Comparison of ENCODE assay signal across 9 mouse cellular contexts in genomic region chr11:4451116-4451515, GRCm38 (mm10). TPM values are rescaled to one million over a fixed set of nuclear protein-coding genes. Genes with fewer than 3 reads are reported as not detected.
A peak's percentile ranks its signal among the peaks of the same experiment; 100 is the strongest.
DNase-seq lines count a peak whose midpoint lies in the region; ATAC-seq and TF ChIP-seq lines count a peak whose summit lies in the region.
"Had no signal": no experiment of that assay in that cellular context is flagged by ENCODE, and none has a peak within 500 bp of the region (broad histone marks: within the 10 kb centered on the region; RNA-seq: fewer than 3 reads in every experiment).

No protein-coding gene starts in this region.

- peak; percentile 79 for DNase-seq in hindbrain, embryonic 11.5 days (ENCODE audit: low spot score)
- DNase-seq in MEL (ENCODE audit: low read depth, low spot score): peak; percentile 84
- DNase-seq in cerebellum, postnatal 25 days: peak; percentile 50 to 71
- DNase-seq in heart, postnatal 4 days: peak; percentile 70
- DNase-seq in left cerebral cortex, postnatal 25 days (ENCODE audit: low spot score in 2 of 2): peak; percentile 46 to 70
- DNase-seq in thymus, postnatal 10 days (ENCODE audit: low spot score in 2 of 2): peak; percentile 29 to 74

- H3K27ac ChIP-seq in hindbrain, embryonic 11.5 days (ENCODE audit: low read depth, low read length): no peak overlapping the region
- H3K27ac ChIP-seq in hindbrain, embryonic 12.5 days: no peak overlapping the region
- no peak overlapping the region for H3K27ac ChIP-seq in MEL (ENCODE audit: control insufficient read depth, low read depth, low read length)
- H3K27ac ChIP-seq: neural tube, embryonic 13.5 days had no signal

- TF ChIP-seq CTCF in MEL (IDR thresholded peaks at IDR 0.05 in 2 of 3, conservative IDR thresholded peaks at IDR 0.05 in 1 of 3; ENCODE audit: control insufficient read depth in 1 of 3, insufficient read depth in 1 of 3, low read depth in 2 of 3, low read length in 3 of 3, poor library complexity in 1 of 3, severe bottlenecking in 1 of 3): peak; percentile 93 to 98 (median 95)

- intact Hi-C loops in left cerebral cortex, postnatal 25 days (cut with DNase I): no loop called here

- no peak for TF ChIP-seq POLR2A in MEL (IDR thresholded peaks at IDR 0.05; ENCODE audit: control insufficient read depth in 1 of 2, insufficient read depth in 1 of 2, low read depth in 1 of 2, low read length in 2 of 2, poor library complexity in 1 of 2)

- no peaks in the 10 kb centered on the region for H3K4me1 ChIP-seq in hindbrain, embryonic 11.5 days (replicated peaks; ENCODE audit: control insufficient read depth, insufficient read depth, low read length)
- H3K4me1 ChIP-seq in hindbrain, embryonic 12.5 days: no peaks in the 10 kb centered on the region
- no peaks in the 10 kb centered on the region for H3K4me1 ChIP-seq in MEL (ENCODE audit: control insufficient read depth in 1 of 2, insufficient read depth in 2 of 2, low read length in 2 of 2)
- H3K4me1 ChIP-seq: neural tube, embryonic 13.5 days had no signal

- TF ChIP-seq RAD21 in MEL (IDR thresholded peaks at IDR 0.05; ENCODE audit: low read depth, low read length): peak; percentile 85

- TF ChIP-seq EP300 in MEL (IDR thresholded peaks at IDR 0.05; ENCODE audit: low read depth in 1 of 2, low read length in 2 of 2): no peak

- no peaks in the 10 kb centered on the region for H3K36me3 ChIP-seq in hindbrain, embryonic 11.5 days (ENCODE audit: control insufficient read depth, insufficient read depth, low read length)
- H3K36me3 ChIP-seq in hindbrain, embryonic 12.5 days: no peaks in the 10 kb centered on the region
- H3K36me3 ChIP-seq in MEL (ENCODE audit: control insufficient read depth in 1 of 2, insufficient read depth in 2 of 2, low read length in 2 of 2): no peaks in the 10 kb centered on the region
- H3K36me3 ChIP-seq: neural tube, embryonic 13.5 days had no signal

- ATAC-seq in hindbrain, embryonic 11.5 days (ENCODE audit: low FRiP score): no peak
- no peak for ATAC-seq in hindbrain, embryonic 12.5 days (ENCODE audit: low FRiP score)
- peak; percentile 61 for ATAC-seq in monocyte, adult 5-6 weeks (replicated peaks; ENCODE audit: insufficient number of reproducible peaks, low FRiP score, low TSS enrichment, poor library complexity, severe bottlenecking)

- H3K9ac ChIP-seq in hindbrain, embryonic 11.5 days (ENCODE audit: low read depth, low read length): no peak overlapping the region
- no peak overlapping the region for H3K9ac ChIP-seq in hindbrain, embryonic 12.5 days
- no peak overlapping the region for H3K9ac ChIP-seq in MEL (ENCODE audit: control insufficient read depth, low read depth, low read length, poor library complexity, severe bottlenecking)
- H3K9ac ChIP-seq: neural tube, embryonic 13.5 days had no signal

- H3K27me3 ChIP-seq in hindbrain, embryonic 11.5 days (ENCODE audit: control insufficient read depth, insufficient read depth, low read length): no peaks in the 10 kb centered on the region
- H3K27me3 ChIP-seq in hindbrain, embryonic 12.5 days: no peaks in the 10 kb centered on the region
- H3K27me3 ChIP-seq in MEL (ENCODE audit: control insufficient read depth in 1 of 2, insufficient read depth in 2 of 2, low read length in 2 of 2): peaks cover 4 to 5% of the 10 kb centered on the region in 2 experiments
- H3K27me3 ChIP-seq: neural tube, embryonic 13.5 days had no signal

- H3K9me3 ChIP-seq in hindbrain, embryonic 11.5 days (ENCODE audit: control insufficient read depth, low read length): no peaks in the 10 kb centered on the region
- H3K9me3 ChIP-seq in hindbrain, embryonic 12.5 days (replicated peaks): no peaks in the 10 kb centered on the region
- no peaks in the 10 kb centered on the region for H3K9me3 ChIP-seq in MEL (replicated peaks; ENCODE audit: insufficient read depth, low read length)
- H3K9me3 ChIP-seq: neural tube, embryonic 13.5 days had no signal

- no peak overlapping the region for H3K4me2 ChIP-seq in hindbrain, embryonic 11.5 days (replicated peaks; ENCODE audit: low read depth, low read length)
- no peak overlapping the region for H3K4me2 ChIP-seq in hindbrain, embryonic 12.5 days (replicated peaks)
- H3K4me2 ChIP-seq: neural tube, embryonic 13.5 days had no signal

- WGBS in hindbrain, embryonic 11.5 days: 22% methylated on average over 9 of the region's 9 CpGs
- WGBS in hindbrain, embryonic 12.5 days: 21% methylated on average over 9 of the region's 9 CpGs

- H3K4me3 ChIP-seq in hindbrain, embryonic 11.5 days (ENCODE audit: low read depth, low read length): no peak overlapping the region
- H3K4me3 ChIP-seq in hindbrain, embryonic 12.5 days: no peak overlapping the region
- H3K4me3 ChIP-seq in MEL (ENCODE audit: control insufficient read depth in 1 of 2, insufficient read depth in 1 of 2, low read depth in 2 of 2, low read length in 2 of 2): no peak overlapping the region
- H3K4me3 ChIP-seq: neural tube, embryonic 13.5 days had no signal

- H3K79me2 ChIP-seq in MEL (ENCODE audit: control insufficient read depth, insufficient read depth, low read length, poor library complexity): no peaks in the 10 kb centered on the region

TF ChIP-seq in MEL, 35 proteins besides CTCF, POLR2A, EP300 and RAD21:
- 0 out of 2 replicates have a peak, but pooled peaks have one; percentile 26 for TF ChIP-seq JUND (IDR thresholded peaks at IDR 0.05; ENCODE audit: low read depth, low read length)
- no peak for TF ChIP-seq E2F4 (IDR thresholded peaks at IDR 0.05; ENCODE audit: borderline replicate concordance, low read depth, low read length)
- peak; percentile 34; the same call in 1 of the 2 replicates for TF ChIP-seq MAZ (IDR thresholded peaks at IDR 0.05; ENCODE audit: low read depth, low read length)
- TF ChIP-seq ZC3H11A (IDR thresholded peaks at IDR 0.05; ENCODE audit: low read depth, low read length): peak; percentile 92
- no peak for TF ChIP-seq TAL1 (IDR thresholded peaks at IDR 0.05; ENCODE audit: low read length)
- TF ChIP-seq KAT2A (conservative IDR thresholded peaks at IDR 0.05; ENCODE audit: low read depth, low read length): no peak
- TF ChIP-seq ZNF384 (IDR thresholded peaks at IDR 0.05; ENCODE audit: low read depth, low read length): no peak
- TF ChIP-seq MAX (IDR thresholded peaks at IDR 0.05; ENCODE audit: low read length): peak; percentile 43; the same call in 1 of the 2 replicates
- TF ChIP-seq GABPA (IDR thresholded peaks at IDR 0.05; ENCODE audit: low read depth, low read length): no peak
- TF ChIP-seq USF1 (IDR thresholded peaks at IDR 0.05; ENCODE audit: low read depth, low read length): no peak
- no peak for TF ChIP-seq TCF12 (IDR thresholded peaks at IDR 0.05; ENCODE audit: low read depth, low read length)
- no peak for TF ChIP-seq CHD2 (IDR thresholded peaks at IDR 0.05; ENCODE audit: low read length)
- peak; percentile 99 for TF ChIP-seq SMC3 (IDR thresholded peaks at IDR 0.05; ENCODE audit: low read depth, low read length)
- no peak for TF ChIP-seq MYC (IDR thresholded peaks at IDR 0.05; ENCODE audit: low read depth, low read length)
- TF ChIP-seq MAFK (IDR thresholded peaks at IDR 0.05; ENCODE audit: borderline replicate concordance, low read depth, low read length): no peak
TF ChIP-seq in MEL: peak in this region for 5.

RNA-seq across cellular contexts. Expression of gene Hormad2, which starts 10.2 kb away (rescaled TPM):
- polyA plus RNA-seq in hindbrain, embryonic 11.5 days (2014; fragmentation: Nextera tagmentation; extraction: Ambion mirVana): not detected in 2 replicates
- polyA plus RNA-seq in hindbrain, embryonic 12.5 days (2016; fragmentation: Nextera tagmentation; extraction: Ambion mirVana): 0.10 and 0.61 TPM in 2 replicates
- 17.0 and 18.6 TPM in 2 replicates for total RNA-seq in MEL (2012; rRNA removed)
- 10 to 100 TPM in 1 of 2 experiments, not detected in 1; 16.0 TPM for polyA plus RNA-seq in MEL (2012; ENCODE audit: insufficient read depth in 1 of 2, insufficient read length in 2 of 2, low read depth in 1 of 2, low replicate concordance in 2 of 2, missing spikeins in 1 of 2)
- under 1 TPM; 0.29 to 0.52 TPM for total RNA-seq in heart, postnatal 4 days (2021)
- total RNA-seq in left cerebral cortex, postnatal 25 days (2021): not detected
- total RNA-seq in monocyte, adult 5-6 weeks (2017): not detected in 3 replicates

Comparison
In these comparisons a context has a peak if more than half of its experiments do, and no peak if none do; other contexts are left out.
1. RNA of gene Hormad2, which starts 10.2 kb away (total RNA-seq): 17.0 to 18.6 TPM in MEL; 0.29 to 0.52 TPM in heart, postnatal 4 days, not detected in left cerebral cortex, postnatal 25 days and not detected in monocyte, adult 5-6 weeks; every median in the first group is over 10 times any median in the second.
2. Peak in every context shown above with its lines, with median percentiles within 50 percentile points of each other: DNase-seq.